Mouse (Mus musculus): ENCODE data around the gene 3110001I22Rik. TPM values are rescaled to one million over a fixed set of nuclear protein-coding genes. Genes with fewer than 3 reads are reported as not detected.

The 3110001I22Rik gene
- polyA plus RNA-seq, 1 experiment = 0.26 TPM

DNA sequence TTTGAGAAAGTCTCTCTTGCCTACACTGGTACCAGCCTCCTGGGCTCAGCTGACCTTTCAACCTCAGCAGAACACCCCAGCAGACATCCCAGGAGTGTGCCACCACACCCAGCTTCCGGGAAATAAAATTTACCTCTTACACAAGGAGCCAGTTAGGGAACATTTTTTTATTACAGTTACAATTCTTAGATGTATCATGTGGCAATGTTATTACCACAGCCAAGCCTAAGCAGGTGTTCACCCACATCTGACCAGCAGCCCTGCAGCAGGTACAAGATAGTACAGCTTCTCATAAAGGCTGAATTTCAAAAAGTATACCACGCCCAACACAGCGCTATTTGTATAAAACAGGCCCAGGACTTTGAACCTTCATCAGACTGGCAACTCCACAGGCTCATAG lies 43.2 kb downstream of the 3110001I22Rik start:
- H3K27me3 ChIP-seq (replicated peaks) = no peaks in the 10 kb centered on the region
- H3K4me3 ChIP-seq (replicated peaks) = no peak overlapping the region
- H3K36me3 ChIP-seq (replicated peaks; ENCODE audit: low read length) = peaks cover 19% of the 10 kb centered on the region
- no peak for TF ChIP-seq FLI1 (IDR thresholded peaks at IDR 0.05; ENCODE audit: low read length)
- TF ChIP-seq GATA1 (IDR thresholded peaks at IDR 0.05; ENCODE audit: borderline replicate concordance, low read length) = no peak
- H3K9me3 ChIP-seq = no peaks in the 10 kb centered on the region
- H3K4me1 ChIP-seq = peaks cover 55% of the 10 kb centered on the region

- TF ChIP-seq GATA1 (IDR thresholded peaks at IDR 0.05; ENCODE audit: borderline replicate concordance, low read length) (no peak), FLI1 (IDR thresholded peaks at IDR 0.05; ENCODE audit: low read length) (no peak)
- peaks cover 17% of the 10 kb centered on the region for H3K36me3 ChIP-seq (replicated peaks; ENCODE audit: low read length)
- H3K9me3 ChIP-seq = no peaks in the 10 kb centered on the region
- no peak overlapping the region for H3K4me3 ChIP-seq (replicated peaks)
- H3K4me1 ChIP-seq = peaks cover 38% of the 10 kb centered on the region
- H3K27me3 ChIP-seq (replicated peaks) = no peaks in the 10 kb centered on the region
Measured at GRCm38 (mm10) chr16:13716821-13717553, 45.3 kb downstream of the 3110001I22Rik start.

DNA sequence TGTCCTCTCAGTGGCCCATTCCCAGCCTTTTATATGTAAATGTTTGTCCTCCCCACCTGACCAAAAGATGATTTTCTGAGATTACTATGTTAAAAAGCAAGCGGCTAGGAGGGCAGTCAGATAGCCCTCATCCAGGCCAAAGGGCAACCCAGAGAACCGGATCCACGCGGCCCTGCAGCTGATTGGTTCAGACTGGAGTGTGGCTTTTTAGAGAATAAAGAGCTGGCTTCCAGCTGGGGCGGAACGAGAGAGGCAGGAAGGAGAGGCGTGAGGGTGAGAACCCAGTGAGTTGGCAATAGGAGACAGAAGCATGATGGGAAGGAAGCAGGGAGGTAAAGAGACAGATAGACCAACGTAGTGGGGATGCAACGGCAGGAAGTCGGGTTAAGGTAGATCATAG lies 51.2 kb downstream of the 3110001I22Rik start:
- Histone ChIP-seq H3K36me3 (replicated peaks; ENCODE audit: low read length) (peaks cover 6% of the 10 kb centered on the region), H3K27me3 (replicated peaks) (no peaks in the 10 kb centered on the region), H3K4me1 (peaks cover 33% of the 10 kb centered on the region), H3K9me3 (no peaks in the 10 kb centered on the region), H3K4me3 (replicated peaks) (no peak overlapping the region)
- TF ChIP-seq GATA1 (IDR thresholded peaks at IDR 0.05; ENCODE audit: borderline replicate concordance, low read length) = no peak
- TF ChIP-seq FLI1 (IDR thresholded peaks at IDR 0.05; ENCODE audit: low read length) = no peak

GRCm38 (mm10) chr16:13727811-13728335 lies 56.1 kb downstream of the 3110001I22Rik start:
- Histone ChIP-seq H3K36me3 (replicated peaks; ENCODE audit: low read length) (peaks cover 3% of the 10 kb centered on the region), H3K4me3 (replicated peaks) (no peak overlapping the region), H3K27me3 (replicated peaks) (no peaks in the 10 kb centered on the region), H3K4me1 (peaks cover 73% of the 10 kb centered on the region), H3K9me3 (no peaks in the 10 kb centered on the region)
- TF ChIP-seq GATA1 (IDR thresholded peaks at IDR 0.05; ENCODE audit: borderline replicate concordance, low read length) = no peak
- TF ChIP-seq FLI1 (IDR thresholded peaks at IDR 0.05; ENCODE audit: low read length) = no peak

Other genes starting within 250 kb of the 3110001I22Rik start
- 16.3 and 21.5 TPM in 2 replicates for gene Parn, start 3.8 kb upstream of the 3110001I22Rik start, polyA plus RNA-seq (2012; ENCODE audit: insufficient read depth, low replicate concordance)
- 2.6 TPM in 1 of 2 replicates, not detected in the other for gene Bfar, start 71 bp upstream of the 3110001I22Rik start, polyA plus RNA-seq (2012; ENCODE audit: insufficient read depth, low replicate concordance)
- gene Pla2g10, start 59.1 kb downstream of the 3110001I22Rik start, polyA plus RNA-seq (2012; ENCODE audit: insufficient read depth, low replicate concordance) = 2.0 and 3.1 TPM in 2 replicates
- gene Rrn3, start 108.8 kb downstream of the 3110001I22Rik start, polyA plus RNA-seq (2012; ENCODE audit: insufficient read depth, low replicate concordance) = 5.6 and 6.4 TPM in 2 replicates
- 28.2 and 34.3 TPM in 2 replicates for gene Ntan1, start 146.9 kb downstream of the 3110001I22Rik start, polyA plus RNA-seq (2012; ENCODE audit: insufficient read depth, low replicate concordance)
- 5.4 and 11.4 TPM in 2 replicates for gene Pdxdc1, start 231.2 kb downstream of the 3110001I22Rik start, polyA plus RNA-seq (2012; ENCODE audit: insufficient read depth, low replicate concordance)
- 0.20 TPM in 1 of 2 replicates, not detected in the other for gene Mpv17l, start 231.2 kb downstream of the 3110001I22Rik start, polyA plus RNA-seq (2012; ENCODE audit: insufficient read depth, low replicate concordance)